Mouse (Mus musculus): ENCODE results near the gene Ube2q2.
A peak's percentile ranks its signal among the peaks of the same experiment; 100 is the strongest.
"Not testable (repeated sequence)": the region's sequence is repeated elsewhere in the genome, so short reads cannot be mapped to it uniquely, and the experiment has no call there.

The Ube2q2 gene

GRCm38 (mm10) chr9:55148854-55149498 lies at the start of gene Ube2q2:
TSS of gene Ube2q2 (plus strand) at chr9:55148854.
- DNase-seq (ENCODE audit: low spot score in 2 of 2), result peak; percentile 83 to 84

DNA sequence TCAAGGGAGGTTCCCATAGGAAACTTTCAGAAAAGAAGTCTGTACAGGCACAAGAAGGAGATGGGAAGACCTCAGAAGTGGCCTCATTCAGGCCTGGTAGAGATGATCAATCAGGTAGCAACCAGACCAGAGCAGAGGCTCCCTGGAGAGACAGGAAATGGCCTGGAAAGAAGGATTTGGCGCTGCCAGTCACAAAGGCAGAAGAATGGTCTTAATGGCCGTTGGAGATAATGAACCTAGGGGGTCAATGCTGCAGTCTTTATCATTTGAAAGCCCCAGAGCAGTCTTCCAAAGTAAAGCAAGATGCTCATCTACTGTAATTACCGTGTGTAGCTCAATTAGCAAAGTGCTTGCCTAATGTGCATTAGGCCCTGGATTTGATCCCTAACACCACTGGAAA lies 47.5 kb upstream of the Ube2q2 start:
- no peak for DNase-seq (ENCODE audit: low spot score in 2 of 2)

DNA sequence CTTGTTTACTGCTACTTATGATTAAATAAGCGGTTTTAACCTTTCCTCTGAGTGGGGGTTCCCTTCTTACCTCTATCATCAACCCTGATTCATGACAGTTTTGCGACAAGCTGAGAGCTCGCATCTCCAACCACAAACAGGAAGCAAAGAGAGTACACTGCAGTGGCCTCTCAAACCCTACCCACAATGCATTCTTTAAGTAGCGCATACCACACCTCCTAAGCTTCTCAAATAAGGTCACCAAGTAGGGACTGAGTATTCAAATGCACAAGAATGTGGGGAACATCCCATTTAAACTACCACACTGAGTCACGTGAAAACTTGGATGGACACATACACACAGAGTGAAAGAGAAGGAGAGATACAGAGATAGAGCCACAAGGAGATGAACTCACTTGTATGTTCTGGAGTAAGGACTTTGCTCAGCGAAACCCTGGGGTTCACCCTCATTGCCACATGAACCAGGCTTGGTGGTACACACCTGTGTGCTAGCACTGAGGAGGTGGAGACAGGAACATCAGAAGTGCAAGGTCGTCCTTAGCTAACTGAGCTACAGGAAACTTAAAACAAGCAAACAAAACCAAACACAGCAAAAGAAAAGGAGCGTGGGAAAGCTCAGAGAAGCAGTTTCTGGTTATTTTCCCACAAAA lies 46.3 kb upstream of the Ube2q2 start:
- DNase-seq (ENCODE audit: low spot score in 2 of 2), result no peak

GRCm38 (mm10) chr9:55102931-55103630 lies 45.6 kb upstream of the Ube2q2 start:
- no peak for DNase-seq (ENCODE audit: low spot score in 2 of 2)

DNA sequence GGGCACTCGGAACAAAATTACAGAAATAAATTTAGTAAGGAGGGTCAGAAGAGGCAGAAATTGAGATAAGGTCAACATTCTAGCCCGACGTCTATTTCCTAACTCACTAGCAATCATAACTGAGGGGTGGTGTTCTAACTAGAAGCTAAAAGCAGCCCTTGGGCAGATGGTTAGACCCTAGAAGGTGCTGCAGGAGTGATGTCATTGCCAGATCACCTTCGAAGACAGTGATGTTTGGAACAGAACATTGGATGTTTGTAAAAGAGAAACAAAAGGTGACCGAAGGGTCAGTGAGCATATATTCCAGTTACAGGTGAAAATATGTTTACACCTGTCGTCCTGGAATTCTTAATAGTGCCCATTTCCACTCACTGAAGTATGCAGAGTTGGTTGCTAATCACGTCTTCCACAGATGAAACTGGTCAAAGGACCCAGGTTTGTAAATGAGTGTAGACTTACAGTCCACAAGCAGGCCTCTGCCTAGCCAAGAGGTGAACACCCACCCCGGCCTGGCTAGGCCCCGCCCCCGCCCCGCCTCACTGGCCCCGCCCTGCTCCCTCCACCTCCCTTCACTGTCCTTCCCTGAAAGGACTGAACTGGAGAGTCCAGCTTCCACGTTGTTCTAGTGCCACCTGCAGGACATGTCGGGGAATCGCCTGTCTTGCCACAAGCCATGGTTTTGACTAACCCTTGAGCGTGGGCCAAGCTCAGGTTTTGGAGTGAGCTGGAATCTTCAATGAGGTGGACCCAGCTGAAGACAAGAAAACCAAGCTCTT lies 38.4 kb upstream of the Ube2q2 start:
- peak; percentile 82 to 91 for DNase-seq (ENCODE audit: low spot score in 2 of 2)

DNA sequence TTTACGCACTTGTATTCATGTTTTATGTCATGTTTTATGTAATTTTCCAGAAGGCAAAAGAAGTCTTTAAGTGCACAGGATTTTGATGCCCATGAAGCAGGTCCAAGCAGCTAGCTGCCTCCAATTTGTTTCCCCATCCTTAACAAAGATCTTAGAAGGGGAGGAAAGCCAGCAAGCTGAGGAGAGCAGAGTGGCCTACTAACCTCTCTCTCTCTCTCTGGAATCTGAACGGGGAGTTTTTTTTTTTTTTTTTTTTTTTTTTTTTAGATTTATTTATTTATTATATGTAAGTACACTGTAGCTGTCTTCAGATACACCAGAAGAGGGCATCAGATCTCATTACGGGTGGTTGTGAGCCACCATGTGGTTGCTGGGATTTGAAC lies 37.8 kb upstream of the Ube2q2 start:
- not testable (repeated sequence) for DNase-seq (ENCODE audit: low spot score in 2 of 2)

DNA sequence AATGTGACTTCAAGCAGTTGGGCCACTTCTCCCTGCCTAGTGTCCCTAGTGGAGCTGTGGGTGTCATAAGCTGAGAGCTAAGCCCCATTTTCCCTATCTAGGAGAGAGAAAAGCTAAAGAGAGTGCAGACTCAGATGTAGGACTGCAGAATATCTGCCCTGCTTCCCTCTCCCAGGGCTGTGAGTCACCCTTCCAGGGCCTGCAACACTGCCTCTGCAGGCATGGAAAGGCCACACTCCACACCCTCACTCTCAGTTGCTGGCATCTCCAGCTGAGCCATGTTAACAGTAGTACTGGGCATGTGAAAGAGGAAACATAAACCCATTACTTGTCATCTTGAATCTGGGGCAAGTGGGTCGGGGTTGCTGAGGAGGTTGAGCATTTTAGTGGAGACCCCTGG lies 33.9 kb upstream of the Ube2q2 start:
- no peak for DNase-seq (ENCODE audit: low spot score in 2 of 2)

DNA sequence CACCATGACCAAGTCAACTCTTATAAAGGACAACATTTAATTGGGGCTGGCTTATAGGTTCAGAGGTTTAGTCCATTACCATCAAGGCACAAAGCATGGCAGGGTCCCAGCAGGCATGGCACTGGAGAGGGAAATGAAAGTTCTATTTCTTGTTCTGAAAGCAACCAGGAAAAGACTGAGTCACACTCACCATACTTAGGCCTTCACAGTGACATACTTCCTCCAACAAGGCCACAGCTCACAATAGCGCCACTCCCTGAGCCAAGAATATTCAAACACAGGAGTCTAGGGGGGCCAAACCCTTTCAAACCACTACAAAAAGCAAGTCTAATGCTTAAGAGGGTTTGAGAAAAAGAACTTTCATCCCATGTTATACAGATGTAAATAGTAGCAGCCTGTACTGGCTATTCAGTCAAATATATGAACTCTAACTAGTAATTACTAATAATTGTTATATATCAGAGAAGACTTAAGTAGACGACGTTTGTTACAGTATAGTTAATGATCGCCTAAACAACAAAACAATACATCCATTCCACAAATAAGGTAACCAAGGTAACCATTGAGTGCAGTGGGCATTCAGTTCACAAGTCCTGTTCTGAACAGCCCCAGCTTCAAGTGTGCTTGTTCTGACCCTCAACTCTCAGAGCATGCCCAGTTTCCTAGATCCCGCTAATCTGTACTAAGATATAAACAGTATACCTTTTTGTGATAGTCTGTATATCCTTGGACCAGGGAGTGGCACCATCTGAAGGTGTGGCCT lies 31.2 kb upstream of the Ube2q2 start:
- DNase-seq (ENCODE audit: low spot score in 2 of 2), result no peak

DNA sequence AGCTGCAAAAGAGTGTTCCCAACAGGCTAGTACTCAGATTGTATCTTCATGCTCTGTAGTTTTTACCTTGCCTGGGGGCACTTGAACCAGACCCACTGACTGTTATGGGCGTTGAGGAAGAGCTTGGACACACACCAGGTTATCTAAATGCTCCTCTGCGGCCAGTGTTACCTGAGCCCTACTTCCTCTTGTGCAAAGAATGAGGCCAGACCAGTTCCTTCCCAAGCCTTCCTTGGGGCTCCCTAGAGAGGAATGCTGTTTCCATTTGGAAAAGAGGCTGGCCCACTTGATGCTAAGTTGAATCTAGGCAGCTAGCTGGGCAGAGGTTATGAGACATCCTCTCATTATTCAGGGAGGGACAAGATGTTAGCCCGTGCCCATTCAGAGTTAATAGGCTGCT lies 26.1 kb upstream of the Ube2q2 start:
- DNase-seq (ENCODE audit: low spot score in 2 of 2), result no peak

DNA sequence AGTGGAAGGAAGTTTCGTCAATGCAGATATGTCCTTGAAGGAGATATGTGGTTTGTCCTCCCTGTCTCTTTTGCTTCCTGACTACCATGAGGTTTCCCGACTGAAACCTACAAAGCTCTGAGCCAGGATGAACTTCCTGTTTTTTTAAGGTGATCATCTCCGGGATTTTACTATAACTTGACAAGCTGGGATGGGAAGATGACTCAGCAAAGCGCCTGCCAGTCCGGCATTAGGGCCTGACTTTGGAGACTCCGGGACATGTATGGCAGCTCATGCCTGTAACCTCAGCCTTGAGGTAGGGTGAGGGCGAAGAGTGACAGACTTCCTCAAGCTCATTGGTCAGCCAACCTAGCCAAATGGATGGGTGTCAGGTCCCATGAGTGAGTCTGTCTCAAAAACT lies 22.9 kb upstream of the Ube2q2 start:
- DNase-seq (ENCODE audit: low spot score in 2 of 2), result no peak

GRCm38 (mm10) chr9:55126295-55126694 lies 22.4 kb upstream of the Ube2q2 start:
- no peak for DNase-seq (ENCODE audit: low spot score in 2 of 2)

GRCm38 (mm10) chr9:55131851-55132250 lies 16.8 kb upstream of the Ube2q2 start:
- DNase-seq (ENCODE audit: low spot score in 2 of 2), result no peak

- no peak for DNase-seq (ENCODE audit: low spot score in 2 of 2)
Observed at GRCm38 (mm10) chr9:55136576-55136975, 12.1 kb upstream of the Ube2q2 start.

DNA sequence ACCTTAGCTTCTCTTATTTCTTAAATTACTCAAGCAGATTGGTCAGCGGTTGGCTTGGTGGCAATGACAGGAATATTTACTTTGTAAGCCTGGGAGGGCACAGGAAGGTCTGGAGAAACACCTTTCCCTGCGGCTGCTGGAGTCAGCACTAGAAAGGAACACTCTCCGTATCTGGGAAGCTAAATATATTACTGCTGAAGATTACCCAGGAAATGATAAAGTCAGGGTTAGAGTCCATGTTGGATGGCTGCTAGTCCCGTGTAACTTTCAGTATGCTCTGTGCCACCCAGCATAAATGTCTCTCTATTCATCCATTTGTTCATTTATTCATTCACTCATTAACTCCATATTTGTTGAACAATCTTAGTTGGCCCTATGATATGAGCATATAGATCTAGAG lies 11.5 kb upstream of the Ube2q2 start:
- no peak for DNase-seq (ENCODE audit: low spot score in 2 of 2)

DNA sequence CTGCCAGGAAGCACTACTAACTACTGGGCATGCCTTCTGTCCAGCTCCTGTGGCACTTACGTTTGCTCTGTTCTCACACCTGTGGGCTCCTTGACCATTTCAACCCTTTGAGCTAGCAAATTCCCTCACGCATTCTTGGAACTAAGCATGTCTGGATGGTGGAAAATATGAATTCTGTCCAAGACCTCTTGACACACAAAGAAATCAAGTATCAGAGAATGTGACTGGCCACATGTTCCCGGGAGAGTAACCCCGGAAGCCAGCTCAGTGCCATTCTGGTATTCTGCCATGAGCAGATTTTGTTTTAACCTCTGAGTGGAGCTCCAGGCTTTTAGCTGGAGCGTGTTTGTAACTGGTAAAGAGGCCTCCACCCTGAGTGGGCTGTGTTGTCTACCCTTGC lies 8.7 kb upstream of the Ube2q2 start:
- DNase-seq (ENCODE audit: low spot score in 2 of 2), result peak in 1 of 2 experiments; percentile 23

DNA sequence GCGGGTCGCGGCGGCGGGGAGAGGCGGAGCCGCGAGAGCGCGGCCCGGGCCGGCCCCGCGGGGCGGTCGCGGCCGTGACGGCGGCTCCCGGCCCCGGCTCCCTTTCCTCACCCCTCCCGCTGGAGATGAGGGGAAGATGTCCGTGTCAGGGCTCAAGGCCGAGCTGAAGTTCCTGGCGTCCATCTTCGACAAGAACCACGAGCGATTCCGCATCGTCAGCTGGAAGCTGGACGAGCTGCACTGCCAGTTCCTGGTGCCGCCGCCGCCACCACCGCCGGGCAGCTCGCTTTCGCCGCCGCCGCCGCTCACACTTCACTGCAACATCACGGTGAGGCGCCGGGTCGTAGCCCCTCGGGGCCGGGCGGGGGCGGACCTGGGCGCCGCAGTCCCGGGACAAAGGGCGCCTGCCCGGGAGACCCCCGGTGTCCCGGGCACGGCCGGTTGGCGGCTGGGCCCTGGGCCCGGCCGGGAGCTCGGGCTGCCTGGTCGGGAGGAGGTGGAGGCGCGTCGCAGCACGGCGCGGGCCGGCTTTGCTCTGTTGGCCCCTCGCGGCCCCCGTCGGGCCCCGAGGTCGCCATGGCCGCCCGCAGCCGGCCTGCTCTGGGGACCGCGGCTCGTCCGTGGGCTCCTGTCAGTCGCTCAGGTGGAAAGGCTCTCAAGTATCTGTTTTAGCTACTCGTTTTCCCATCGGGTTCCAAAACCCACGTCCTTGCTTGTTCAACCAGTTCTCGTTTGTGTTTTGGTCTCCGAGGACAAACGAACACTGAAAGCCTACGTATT lies 1.0 kb downstream of the Ube2q2 start:
- DNase-seq (ENCODE audit: low spot score in 2 of 2), result peak; percentile 59 to 65

- DNase-seq (ENCODE audit: low spot score in 2 of 2), result peak in 1 of 2 experiments; percentile 28
Observed at GRCm38 (mm10) chr9:55150279-55150726, 1.6 kb downstream of the Ube2q2 start.

DNA sequence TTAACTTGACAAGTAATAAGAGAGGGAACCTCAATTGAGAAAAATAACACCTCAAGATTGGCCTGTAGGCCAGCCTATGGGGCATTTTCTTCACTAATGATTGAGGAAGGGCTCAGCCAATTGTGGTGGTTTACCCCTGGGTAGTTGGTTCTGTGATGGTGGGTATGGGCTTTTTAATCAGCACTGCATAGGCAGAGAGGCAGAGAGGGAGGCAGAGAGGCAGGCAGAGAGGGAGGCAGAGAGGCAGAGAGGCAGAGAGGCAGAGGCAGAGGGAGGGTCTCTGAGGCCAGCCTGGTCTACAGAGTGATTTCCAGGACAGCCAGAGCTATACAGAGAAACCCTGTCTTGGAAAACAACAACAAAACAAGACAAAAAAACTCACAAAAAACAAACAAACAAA lies 2.4 kb downstream of the Ube2q2 start:
- DNase-seq (ENCODE audit: low spot score in 2 of 2), result no peak

DNA sequence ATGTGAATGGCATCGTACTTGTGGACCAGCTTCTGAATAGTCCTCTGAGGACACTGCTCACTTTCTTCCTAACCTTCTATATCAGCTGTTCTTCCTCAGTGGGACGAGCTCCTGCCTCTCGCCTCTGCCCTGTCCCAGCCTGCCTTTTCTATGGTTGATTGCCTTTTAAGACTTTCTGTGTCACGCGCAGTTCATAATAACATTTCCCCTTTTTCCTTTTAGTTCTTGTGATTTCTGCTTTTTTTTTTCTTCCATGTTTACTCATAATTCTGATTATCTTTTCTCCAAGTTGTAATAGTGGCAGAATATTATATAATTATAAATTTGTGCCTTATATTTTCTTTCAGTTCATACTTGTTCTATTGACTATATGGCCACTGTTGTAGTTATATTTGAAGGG lies 4.3 kb downstream of the Ube2q2 start:
- no peak for DNase-seq (ENCODE audit: low spot score in 2 of 2)

DNA sequence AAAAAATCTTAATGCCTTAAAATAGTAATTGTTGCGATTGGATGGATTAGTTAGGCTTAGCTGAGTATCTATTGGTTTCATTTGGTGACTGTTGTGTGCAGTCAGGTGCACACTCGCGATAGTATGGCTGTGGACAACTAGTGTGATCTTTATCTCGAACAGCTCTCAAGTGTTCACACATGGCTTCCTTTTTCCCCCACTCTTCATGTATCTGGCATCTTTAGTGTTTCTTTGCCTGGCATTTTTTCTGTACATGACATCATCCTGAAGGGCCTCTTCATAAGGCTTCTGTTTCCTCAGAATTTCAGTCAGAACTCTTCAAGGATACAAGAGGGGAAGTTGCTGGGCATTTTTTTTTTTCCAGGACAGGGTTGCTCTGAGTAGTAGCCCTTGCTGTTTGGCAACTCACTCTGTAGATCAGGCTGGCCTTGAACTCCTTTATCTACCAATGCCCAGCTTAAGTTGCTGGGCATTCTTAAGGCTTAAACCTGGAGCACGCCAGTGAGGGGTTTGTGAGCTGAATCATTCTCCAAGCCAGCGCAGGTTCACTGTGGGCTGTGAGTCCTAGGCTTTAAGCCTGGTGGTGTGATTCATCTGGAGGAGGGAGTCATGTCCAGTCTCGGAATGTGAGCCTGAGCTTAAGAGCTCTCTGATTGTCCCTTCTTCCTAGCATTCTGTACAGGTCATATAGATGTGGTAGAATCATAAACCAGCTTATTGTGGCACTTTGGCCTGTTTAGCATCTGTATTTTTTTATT lies 22.2 kb downstream of the Ube2q2 start:
- no peak for DNase-seq (ENCODE audit: low spot score in 2 of 2)

Measured in right cerebral cortex, postnatal 10 days (tissue).